Mouse (Mus musculus) heart, embryonic 13.5 days (tissue): ENCODE measurements at regions not wholly inside any gene's neighbourhood (a gene's known extent, or its start where the extent isn't known, plus 50 kb on each side); places are given as distances from the start of the nearest gene placed in this dataset.
A peak's percentile ranks its signal among the peaks of the same experiment; 100 is the strongest.

Experiments
- ATAC-seq: fragments of 200-750 bp; cut with Nextera tagmentation; 2 replicates; pipeline ENCODE4 v1.8.0; 2017; ENCODE audit warnings: moderate TSS enrichment; ENCODE audit not compliant: insufficient number of reproducible peaks, low FRiP score, low TSS enrichment; ENCODE audit errors: extremely low read depth
- H3K27ac ChIP-seq: fragments of 300-500 bp; sonication (generic); replicated peaks from 2 replicates; pipeline ENCODE4 v1.5.1; 2015; ENCODE audit warnings: moderate library complexity, mild to moderate bottlenecking, inconsistent platforms
- H3K27me3 ChIP-seq: fragments of 300-500 bp; sonication (generic); replicated peaks from 2 replicates; pipeline ENCODE4 v1.6.1; 2015; ENCODE audit warnings: mild to moderate bottlenecking, inconsistent platforms
- H3K36me3 ChIP-seq: fragments of 300-500 bp; sonication (generic); 2 replicates; pipeline ENCODE4 v1.6.1; 2015; ENCODE audit warnings: mild to moderate bottlenecking, inconsistent platforms
- H3K4me1 ChIP-seq: fragments of 300-500 bp; sonication (generic); 2 replicates; pipeline ENCODE4 v1.6.1; 2015; ENCODE audit warnings: inconsistent platforms
- H3K4me2 ChIP-seq: fragments of 300-500 bp; sonication (generic); 2 replicates; pipeline ENCODE4 v1.6.1; 2015; ENCODE audit warnings: inconsistent platforms, mild to moderate bottlenecking, moderate library complexity
- H3K4me3 ChIP-seq: fragments of 300-500 bp; sonication (generic); 2 replicates; pipeline ENCODE4 v1.5.1; 2015; ENCODE audit warnings: moderate library complexity, mild to moderate bottlenecking, inconsistent platforms
- H3K9ac ChIP-seq: fragments of 300-500 bp; sonication (generic); 2 replicates; pipeline ENCODE4 v1.6.1; 2015; ENCODE audit warnings: inconsistent platforms, mild to moderate bottlenecking, moderate library complexity
- H3K9me3 ChIP-seq: fragments of 300-500 bp; sonication (generic); 2 replicates; pipeline ENCODE4 v1.6.1; 2016; ENCODE audit warnings: inconsistent platforms
- WGBS: fragments of 180-500 bp; shearing (Covaris S2); methylation state at CpG from one replicate; pipeline ENCODE4 v1.1.7; 2015; ENCODE audit warnings: mixed read lengths; 5-methylcytosine and 5-hydroxymethylcytosine counted together

GRCm38 (mm10) chr11:85995318-85996095, 109.3 kb downstream of the Tbx4 start:
- Histone ChIP-seq H3K27me3 (peaks cover 28% of the 10 kb centered on the region), H3K4me2 (peak overlapping the region; percentile 60), H3K27ac (no peak overlapping the region), H3K9ac (no peak overlapping the region), H3K36me3 (no peaks in the 10 kb centered on the region), H3K9me3 (no peaks in the 10 kb centered on the region), H3K4me3 (peak overlapping the region; percentile 32), H3K4me1 (peaks cover 10% of the 10 kb centered on the region)
- no peak for ATAC-seq
- 44% methylated on average over 29 of the region's 29 CpGs for WGBS

- Histone ChIP-seq H3K36me3 (no peaks in the 10 kb centered on the region), H3K9me3 (no peaks in the 10 kb centered on the region), H3K4me2 (no peak overlapping the region), H3K4me1 (peaks cover 10% of the 10 kb centered on the region), H3K9ac (no peak overlapping the region), H3K27ac (no peak overlapping the region), H3K27me3 (peaks cover 18% of the 10 kb centered on the region; the same call in 1 of the 2 replicates), H3K4me3 (no peak overlapping the region)
- no peak for ATAC-seq
- WGBS, result 63% methylated on average over 4 of the region's 4 CpGs
Measured at GRCm38 (mm10) chr11:85996686-85997085, 110.5 kb downstream of the Tbx4 start.

GRCm38 (mm10) chr11:86003341-86003740, 117.1 kb downstream of the Tbx4 start:
- WGBS, result 75% methylated on average over 7 of the region's 7 CpGs
- Histone ChIP-seq H3K4me3 (no peak overlapping the region), H3K36me3 (no peaks in the 10 kb centered on the region), H3K4me2 (no peak overlapping the region), H3K9ac (no peak overlapping the region), H3K27me3 (peaks cover 3% of the 10 kb centered on the region; the same call in 1 of the 2 replicates), H3K27ac (no peak overlapping the region), H3K9me3 (no peaks in the 10 kb centered on the region), H3K4me1 (no peaks in the 10 kb centered on the region)
- no peak for ATAC-seq

GRCm38 (mm10) chr11:86005284-86005683, 119.1 kb downstream of the Tbx4 start:
- 69% methylated on average over 2 of the region's 2 CpGs for WGBS
- no peaks in the 10 kb centered on the region for H3K4me1 ChIP-seq
- H3K36me3 ChIP-seq, result no peaks in the 10 kb centered on the region
- H3K4me2 ChIP-seq, result no peak overlapping the region
- H3K4me3 ChIP-seq, result no peak overlapping the region
- H3K27me3 ChIP-seq, result peaks cover 3% of the 10 kb centered on the region; the same call in 1 of the 2 replicates
- H3K27ac ChIP-seq, result no peak overlapping the region
- ATAC-seq, result no peak
- H3K9me3 ChIP-seq, result no peaks in the 10 kb centered on the region
- H3K9ac ChIP-seq, result no peak overlapping the region

GRCm38 (mm10) chr11:86005899-86006445, 119.8 kb downstream of the Tbx4 start:
- H3K27me3 ChIP-seq, result peaks cover 3% of the 10 kb centered on the region; the same call in 1 of the 2 replicates
- ATAC-seq, result no peak
- H3K9ac ChIP-seq, result no peak overlapping the region
- no peaks in the 10 kb centered on the region for H3K9me3 ChIP-seq
- 68% methylated on average over 9 of the region's 9 CpGs for WGBS
- H3K4me1 ChIP-seq, result no peaks in the 10 kb centered on the region
- H3K27ac ChIP-seq, result no peak overlapping the region
- H3K4me2 ChIP-seq, result no peak overlapping the region
- no peak overlapping the region for H3K4me3 ChIP-seq
- H3K36me3 ChIP-seq, result no peaks in the 10 kb centered on the region

GRCm38 (mm10) chr11:86006859-86007258, 120.6 kb downstream of the Tbx4 start:
- Histone ChIP-seq H3K9ac (no peak overlapping the region), H3K27me3 (0 out of 2 replicates have a peak, but pooled peaks cover 3% of the 10 kb centered on the region), H3K27ac (no peak overlapping the region), H3K36me3 (no peaks in the 10 kb centered on the region), H3K9me3 (no peaks in the 10 kb centered on the region), H3K4me3 (no peak overlapping the region), H3K4me2 (no peak overlapping the region), H3K4me1 (no peaks in the 10 kb centered on the region)
- 78% methylated on average over 4 of the region's 4 CpGs for WGBS
- no peak for ATAC-seq
